Mouse (Mus musculus) right cerebral cortex, postnatal 14 days (tissue): ENCODE data around the gene Lztr1.
"Not testable (repeated sequence)": the region's sequence is repeated elsewhere in the genome, so short reads cannot be mapped to it uniquely, and the experiment has no call there.

Source experiments
- DNase-seq: peaks from one replicate; pipeline ENCODE4 v3.0.0; 2022

Lztr1 gene

DNA sequence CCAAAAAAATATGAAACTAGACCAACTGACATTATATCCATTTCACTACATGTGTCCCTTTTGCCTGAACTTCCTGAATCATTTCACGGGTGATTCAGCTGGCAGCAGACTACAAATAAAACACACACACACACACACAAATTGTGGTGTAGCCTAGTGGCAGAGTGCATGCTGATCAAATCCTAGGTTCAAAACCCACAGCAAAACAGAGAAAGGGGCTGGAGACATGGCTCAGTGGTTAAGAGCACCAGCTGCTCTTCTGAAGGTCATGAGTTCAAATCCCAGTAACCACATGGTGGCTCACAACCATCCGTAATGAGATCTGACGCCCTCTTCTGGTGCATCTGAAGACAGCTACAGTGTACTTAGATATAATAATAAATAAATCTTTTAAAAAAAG is 457 bp upstream of the Lztr1 start:
- DNase-seq, result not testable (repeated sequence)

DNA sequence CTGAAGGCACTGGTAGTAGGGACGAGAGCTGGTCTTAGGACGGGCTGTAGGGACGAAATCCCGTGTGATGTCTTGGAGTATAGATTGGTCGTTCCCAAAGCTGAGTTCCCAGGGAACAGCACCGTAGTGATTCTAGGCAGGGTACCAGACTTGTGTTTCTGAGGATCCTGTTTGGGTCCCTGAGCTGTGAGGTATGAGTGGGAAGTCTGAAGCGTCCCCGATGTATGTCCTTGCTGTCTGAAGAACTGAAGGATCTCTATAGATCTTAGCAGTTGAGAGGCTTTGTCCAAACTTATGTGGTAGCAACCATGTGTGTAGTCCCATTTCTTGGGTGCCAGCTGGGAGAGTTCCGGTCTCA is 731 bp downstream of the Lztr1 start:
- no peak for DNase-seq

DNA sequence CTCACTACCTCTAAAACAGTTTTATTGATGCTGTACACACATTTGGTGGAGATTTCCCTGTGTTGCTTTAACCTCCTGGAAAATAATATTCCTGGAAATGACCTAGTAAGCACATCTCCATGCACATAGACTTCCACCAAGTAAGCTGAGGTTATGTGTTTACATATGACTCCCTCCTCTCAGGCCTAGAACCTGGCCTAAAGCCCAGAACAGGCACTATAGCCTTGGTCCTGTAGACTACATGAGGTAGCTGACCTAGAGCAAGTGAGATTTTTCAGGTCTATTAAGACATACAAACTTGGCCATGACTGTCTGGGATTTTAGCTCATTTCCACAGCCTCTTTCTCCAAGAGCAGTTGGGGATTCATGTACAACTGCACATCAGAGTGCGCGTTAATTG is 1.7 kb downstream of the Lztr1 start:
- no peak for DNase-seq

DNA sequence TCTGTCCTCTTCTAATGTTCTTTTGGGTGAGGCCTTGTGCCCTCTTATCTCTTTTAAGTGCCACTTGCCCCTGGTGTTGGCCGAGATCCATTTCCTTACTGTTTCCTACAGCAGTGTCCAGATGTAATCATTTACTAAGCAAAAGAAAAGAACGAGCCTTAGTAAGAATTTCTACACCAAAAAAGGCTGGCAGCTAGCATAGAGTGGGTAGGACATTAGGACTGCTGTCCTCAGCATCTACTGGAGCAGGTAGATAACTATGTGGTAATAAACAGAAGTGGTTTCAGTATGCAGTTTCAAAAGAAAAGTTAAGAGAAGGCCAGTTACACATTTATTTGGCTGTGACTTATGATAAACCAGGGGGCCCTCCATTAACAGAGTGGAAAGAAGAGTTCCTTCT is 2.2 kb downstream of the Lztr1 start:
- no peak for DNase-seq

DNA sequence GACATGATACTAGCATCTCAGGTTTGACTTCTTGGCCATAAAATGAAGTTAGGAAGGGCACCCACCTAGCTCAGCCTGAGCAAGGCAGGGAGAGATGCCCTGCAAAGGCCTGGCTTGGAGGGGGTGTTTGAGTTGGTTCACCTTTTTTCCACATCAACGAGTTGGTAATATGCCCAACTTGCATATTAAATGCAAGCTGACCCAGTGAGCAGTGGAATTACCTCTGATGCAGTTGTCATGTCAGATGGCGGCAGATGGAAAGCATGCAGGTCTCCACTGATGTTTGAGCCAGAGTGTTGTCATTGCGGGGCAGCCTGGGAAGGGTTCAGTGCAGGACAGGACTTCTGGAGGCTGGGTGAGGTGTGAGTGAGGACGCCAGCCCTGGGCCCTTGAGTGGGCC is 2.9 kb downstream of the Lztr1 start:
- no peak for DNase-seq

DNA sequence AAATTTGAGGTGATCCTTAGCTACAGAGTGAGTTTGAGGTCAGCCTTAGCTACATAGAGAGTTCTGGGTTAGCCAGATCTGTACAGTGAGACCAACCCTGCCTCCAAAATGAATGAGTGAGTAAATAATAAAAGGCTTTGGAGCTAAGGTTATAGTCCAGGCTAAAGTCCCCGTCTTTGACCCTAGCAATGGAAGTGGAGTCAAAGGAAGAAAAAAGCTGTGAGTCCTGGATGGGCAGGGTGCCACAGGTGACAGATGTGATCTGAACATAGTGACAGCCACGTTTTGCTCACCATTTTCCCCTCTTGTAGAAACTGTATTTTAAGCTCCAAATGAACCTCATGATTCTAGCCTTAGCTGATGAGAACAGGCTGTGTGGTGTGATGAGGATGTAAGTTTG is 10.4 kb downstream of the Lztr1 start:
- DNase-seq, result no peak

DNA sequence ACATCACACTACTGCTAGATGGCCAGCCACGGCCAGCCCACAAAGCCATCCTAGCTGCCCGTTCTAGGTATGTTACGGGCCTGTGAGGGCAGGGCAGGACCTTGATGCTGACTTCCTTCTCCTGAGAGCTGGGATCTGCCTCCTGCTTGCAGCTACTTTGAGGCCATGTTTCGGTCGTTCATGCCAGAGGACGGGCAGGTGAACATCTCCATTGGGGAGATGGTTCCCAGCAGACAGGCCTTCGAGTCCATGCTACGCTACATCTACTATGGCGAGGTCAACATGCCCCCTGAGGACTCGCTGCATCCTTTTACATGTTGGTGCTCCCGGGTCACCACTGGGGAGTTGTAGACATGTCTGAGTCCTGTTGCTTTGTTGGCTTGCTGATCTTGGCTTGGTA is 15.7 kb downstream of the Lztr1 start:
- DNase-seq, result no peak

DNA sequence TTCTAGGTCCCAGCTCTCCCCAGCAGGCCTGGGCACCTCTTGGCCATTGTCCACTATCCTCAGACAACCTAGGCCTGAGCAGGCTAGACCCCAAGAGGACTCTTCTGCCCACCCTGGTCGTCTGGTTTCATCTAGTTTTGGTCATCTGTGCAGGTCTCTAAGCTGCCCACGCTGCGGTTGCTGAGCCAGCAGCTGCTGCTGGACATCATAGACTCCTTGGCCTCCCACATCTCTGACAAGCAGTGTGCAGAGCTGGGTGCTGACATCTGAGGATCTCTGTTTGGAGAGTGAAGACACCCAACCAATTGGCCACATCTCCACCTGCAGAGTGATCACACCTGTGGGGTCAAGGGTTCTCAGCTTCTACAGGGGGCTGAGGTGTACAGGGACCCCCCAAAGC is 17.0 kb downstream of the Lztr1 start:
- DNase-seq, result no peak

DNA sequence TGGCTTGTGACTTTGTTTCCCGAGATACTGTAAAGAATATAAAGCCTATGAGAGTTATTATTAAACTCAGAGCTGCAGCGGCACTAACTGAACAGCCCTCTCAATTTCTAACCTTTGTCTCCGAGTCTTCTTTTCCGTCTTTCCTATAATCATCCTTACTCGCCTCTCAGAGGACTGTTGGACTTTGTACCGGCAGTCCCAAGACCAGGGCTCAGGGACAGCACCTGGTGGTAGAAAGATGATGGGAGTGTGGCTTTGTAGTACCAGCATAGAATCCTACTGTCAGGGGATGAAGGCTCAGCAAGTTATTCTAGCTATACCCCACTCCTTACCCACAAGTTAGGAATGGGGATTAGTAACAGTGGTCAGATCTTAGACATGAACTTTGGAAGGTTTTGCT is 17.7 kb downstream of the Lztr1 start:
- DNase-seq, result no peak

DNA sequence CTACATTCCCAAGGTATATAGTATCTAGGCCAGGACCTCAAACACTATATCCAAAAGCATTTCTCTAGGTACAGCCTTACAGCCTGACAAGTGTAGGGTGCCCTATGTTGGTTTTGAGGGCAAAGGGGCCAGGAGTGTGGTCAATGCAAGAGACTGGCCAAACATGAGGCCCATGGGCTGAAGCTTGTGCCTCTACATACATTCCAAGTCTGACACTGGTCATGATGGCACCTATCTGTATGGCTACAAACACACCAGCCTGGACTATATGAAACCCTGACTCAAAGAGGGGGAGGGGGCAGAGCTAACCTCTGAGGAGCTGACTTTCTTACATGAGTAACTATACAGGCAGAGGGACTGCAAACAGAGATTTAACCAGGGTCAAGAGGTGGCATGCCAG is 19.1 kb downstream of the Lztr1 start:
- no peak for DNase-seq

DNA sequence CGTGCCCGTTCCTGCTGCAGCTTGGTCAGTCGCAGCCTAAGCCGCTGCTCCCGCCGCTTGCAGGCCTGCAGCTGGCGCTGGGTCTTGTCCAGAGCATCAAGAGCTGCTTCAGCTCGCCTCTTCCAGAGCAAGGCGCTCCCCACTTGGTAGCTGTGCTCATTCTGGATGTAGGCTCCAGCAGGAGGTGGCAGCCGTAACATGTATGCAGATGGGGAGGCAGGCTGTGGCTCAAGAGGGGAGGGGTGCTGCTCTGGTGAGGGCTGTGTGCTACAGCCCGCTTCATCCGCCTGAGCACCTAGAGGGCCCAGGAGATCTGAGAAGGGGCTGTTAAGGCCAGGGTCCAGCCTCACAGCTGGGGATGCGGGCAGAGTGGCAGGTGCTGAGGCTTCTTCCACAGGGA is 19.8 kb downstream of the Lztr1 start:
- no peak for DNase-seq

DNA sequence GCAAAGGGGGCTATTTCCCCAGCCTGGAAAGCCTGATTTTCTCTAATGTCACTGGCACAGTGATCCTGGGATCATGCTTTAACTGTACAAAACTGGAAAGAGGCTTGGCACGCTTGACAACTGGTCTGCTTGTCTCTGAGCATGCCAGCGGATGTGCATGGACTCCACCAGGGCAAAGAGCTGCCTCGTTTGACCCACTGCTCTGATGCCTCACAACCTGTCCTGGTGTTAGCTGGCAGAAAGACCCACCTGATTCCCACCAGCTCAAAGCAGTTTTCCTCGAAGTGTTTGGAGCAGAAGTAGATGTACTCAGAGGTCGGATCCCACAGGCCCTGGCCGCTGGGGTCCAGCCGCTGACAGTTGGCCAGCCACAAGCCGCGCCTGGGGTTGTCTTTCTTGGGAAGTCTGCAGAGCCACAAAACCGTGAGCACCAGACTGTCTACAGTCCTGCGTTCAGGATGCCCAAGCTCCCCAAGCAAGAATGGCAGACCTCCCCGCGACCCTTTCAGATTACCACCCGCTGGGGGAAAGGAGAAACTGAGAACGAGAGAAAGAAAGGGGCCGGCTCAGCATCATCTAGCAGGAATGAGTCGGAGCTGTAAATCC is 21.6 kb downstream of the Lztr1 start:
- no peak for DNase-seq

DNA sequence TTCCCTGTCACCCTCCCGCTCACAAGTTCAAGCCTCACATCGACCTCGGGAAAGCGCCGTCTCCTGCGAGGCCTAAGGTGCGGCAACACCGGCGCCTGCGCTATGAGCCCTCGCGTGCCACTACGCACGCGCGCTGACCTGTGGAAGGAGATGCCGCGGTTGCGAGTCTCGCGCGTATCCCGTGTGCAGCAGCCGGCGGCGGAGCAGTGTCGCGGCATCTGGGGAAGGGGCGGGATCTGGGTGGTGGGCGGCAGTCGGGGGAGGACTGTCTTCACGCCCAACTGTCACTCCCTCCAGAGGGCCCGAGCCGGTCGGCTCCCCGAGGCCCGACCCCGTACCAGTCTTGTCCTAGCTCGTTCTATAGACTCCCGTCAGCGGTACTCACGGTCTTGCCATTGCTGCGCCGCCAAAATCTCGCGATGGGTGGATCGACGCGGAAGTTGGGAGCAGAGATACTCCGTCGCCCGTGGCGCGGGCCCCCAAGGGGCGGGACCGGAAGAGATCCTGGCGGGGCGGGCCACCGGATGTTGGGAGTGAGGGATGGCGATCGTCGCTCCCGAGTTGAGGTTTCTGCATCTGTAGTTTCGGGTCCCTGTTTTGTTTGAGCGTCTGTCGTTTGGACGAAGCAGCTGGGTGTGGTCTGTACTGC is 22.3 kb downstream of the Lztr1 start, which contains the start of gene Thap7:
Thap7 (minus strand) TSS at position 497 of the 649 bp plus-strand sequence.
- DNase-seq, result peak; percentile 96

DNA sequence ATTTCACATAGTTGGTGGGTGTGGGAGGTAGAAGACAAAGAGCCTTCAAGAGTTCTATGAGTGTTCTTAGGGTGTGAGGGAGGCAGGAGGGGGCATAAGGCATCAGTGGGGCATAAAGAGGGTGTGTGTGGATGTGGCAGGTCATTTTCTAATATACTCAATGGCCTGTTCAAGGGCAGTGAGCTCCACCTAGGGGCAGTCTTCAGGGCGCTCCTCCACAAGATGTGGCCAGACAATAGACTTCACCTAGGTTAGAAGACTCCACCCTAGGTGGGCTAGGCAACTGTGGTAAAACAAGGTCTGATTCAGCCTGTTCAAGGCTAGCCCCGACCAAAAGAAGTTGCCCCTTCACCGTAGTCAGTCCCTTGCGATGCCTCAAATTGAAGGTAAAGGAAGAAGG is 23.8 kb downstream of the Lztr1 start:
- no peak for DNase-seq

DNA sequence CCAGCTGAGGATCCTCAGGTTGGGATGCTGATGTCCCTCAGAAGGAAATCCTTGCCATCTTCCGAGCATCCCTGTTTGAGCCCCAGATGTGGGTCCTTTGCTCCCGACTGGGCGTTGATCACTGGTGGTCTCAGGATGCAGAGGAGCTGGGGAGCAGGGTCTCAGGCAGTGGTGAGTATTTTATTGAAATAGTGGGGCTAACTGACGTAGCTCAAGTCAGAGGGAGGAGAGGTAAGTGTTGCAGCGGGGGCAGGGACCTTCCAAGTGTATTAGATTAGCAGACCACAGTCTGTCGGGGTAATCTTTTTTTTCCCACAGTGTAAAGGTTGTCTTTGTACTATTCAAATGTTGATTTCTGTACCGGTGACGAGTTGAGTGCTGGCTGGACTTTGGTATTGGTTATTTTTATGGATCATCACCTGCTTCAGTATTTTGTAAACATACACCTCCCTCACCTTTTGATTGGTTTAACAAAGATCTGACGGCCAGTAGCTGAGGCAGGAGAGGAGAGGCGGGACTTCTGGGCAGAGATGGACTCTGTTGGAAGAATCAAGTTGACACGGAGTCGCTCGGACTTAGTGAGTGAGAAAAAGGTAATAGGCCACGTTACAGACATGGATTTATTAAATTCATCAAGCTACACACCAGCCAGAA is 24.3 kb downstream of the Lztr1 start:
- no peak for DNase-seq

DNA sequence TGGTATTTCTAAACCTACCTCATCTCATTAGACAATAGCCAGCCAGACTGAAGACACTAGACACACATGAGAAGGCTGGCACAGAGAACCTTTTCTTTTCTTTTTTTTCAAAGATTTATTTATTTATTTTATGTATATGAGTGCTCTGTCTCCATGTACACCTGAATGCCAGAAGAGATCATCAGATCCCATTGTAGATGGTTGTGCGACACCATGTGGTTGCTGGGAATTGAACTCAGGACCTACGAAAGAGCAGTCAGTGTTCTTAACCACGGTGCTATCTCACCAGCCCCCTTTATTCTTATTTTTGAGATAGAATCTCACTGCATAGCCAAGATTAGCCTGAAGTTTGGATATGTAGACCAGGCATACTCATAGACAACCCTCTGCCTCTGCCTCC is 28.1 kb downstream of the Lztr1 start:
- no peak for DNase-seq

DNA sequence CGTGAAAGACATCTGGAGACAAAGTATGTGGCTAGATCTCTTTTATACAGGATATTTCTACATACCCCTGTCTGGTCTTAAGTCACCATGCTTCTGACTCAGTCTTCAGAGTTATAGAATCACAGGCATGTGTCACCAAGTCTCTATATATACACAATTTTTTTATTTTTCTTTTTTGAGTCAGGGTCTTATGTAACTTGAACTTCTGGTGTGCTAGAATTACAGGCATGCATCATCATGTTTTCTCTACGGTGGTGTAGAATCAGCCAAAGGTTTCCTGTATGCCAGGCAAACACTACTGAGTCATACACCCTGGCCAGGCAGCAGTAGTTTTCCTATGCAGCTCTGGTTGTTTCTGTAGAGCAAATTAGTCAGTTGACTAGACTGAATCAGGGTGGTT is 34.1 kb downstream of the Lztr1 start:
- DNase-seq, result no peak

DNA sequence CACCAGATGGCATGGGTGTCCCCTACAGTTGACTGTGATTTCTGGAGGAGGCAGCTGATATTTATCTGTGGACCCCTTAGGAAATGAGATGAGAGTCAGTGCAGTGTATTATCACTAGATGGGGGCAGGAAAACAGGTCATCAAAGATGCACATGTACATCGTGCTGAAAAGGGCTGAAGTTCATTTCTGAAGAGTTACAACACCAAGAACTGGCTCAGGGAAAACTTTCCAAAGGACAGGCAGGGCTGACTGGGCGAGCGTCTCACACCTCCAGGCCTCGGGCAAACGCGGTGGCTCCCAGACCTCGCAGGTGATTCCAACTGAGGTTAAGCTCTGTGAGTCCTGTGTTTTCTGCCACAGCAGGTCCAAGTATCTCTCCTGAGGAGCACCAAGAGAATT is 44.3 kb downstream of the Lztr1 start:
- no peak for DNase-seq

DNA sequence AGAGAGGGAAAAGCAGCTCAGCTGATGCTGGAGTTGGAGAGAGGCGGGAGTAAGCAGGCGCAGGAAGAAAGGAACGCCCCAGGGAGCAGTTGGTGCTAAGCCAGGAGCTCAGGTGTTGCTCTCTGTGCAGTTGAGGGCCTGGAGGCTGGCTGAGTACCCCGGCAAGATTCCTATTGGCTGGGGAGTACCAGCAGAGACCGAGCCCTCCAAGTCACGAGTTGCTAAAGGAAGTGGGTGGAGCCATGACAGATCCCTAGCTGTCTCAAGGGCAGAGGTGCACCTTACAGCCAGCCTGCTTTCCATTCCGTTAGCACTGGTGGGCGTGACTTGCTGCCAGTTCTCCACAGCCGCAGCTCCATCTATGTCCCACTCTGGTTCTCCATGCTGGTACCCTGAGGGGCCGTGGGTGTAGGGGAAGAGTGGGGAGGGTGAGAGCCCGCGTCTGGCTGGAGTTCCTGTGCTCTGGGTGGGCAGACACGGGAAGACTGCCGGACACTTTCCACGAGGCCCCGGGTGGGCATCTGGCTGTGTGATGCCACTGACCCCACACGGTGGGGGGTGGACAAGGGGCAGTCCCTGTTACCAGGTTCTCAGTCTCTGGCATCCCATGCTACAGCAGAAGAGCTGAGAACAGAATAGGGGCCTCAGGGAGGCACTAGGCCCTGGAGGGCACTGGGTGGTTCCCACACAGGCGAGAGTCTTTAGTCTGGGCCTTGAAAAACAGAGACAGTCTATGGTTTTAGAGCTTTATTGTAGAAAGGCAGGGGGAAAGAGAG is 45.6 kb downstream of the Lztr1 start:
- DNase-seq, result no peak

DNA sequence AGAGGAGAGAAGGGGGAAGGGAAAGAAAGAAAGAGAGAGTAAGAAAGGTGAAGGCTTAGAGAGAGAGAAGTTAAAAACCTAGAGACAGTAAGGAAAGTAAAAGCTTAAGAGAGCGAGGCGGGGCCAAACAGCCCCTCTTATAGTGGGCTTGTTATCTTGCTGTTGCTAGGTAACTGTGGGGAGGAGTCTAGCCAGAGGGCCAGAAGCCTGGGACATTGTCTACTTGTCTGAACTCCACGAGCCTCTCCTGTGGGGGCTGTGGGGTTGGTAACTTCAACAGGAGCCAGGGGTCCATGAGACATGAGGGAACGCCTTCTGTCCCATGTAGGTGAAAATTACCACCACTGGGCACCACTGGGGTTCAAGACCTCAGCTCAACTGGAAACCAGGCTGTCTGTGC is 46.2 kb downstream of the Lztr1 start:
- not testable (repeated sequence) for DNase-seq

DNA sequence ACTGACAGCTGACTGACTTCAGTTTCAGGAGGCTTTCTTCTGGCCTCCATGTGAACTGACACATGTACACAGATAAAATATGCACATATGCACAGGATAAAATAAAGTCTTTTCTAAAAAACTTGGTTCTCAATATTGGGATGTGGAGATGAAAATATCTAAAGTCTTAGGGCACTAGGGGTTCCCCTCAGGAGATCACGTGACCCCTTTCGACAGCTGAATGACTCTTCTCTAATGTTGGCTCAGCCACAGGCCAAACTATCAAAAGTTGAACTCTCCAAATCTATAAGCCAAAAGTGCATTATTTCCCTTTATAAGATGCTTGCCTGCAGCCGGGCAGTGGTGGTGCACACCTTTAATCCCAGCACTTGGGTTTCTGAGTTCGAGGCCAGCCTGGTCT is 47.7 kb downstream of the Lztr1 start:
- no peak for DNase-seq

DNA sequence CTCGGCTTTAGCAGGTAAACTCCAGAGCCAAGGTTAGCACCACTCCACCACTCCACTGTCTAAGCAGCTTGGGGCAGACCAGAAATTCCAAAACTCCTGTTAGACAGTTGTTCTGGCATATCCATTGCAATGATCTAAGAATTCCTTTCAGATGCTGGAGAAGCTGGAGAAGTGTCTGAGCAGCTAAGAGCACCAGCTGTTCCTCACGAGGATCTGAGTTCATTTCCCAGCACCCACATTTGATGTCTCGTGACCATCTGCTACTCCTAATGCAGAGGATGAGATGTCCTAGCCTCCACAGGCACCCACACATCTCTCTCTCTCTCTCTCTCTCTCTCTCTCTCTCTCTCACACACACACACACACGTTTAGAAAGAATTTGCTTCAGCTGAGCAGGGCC is 48.4 kb downstream of the Lztr1 start:
- DNase-seq, result no peak

DNA sequence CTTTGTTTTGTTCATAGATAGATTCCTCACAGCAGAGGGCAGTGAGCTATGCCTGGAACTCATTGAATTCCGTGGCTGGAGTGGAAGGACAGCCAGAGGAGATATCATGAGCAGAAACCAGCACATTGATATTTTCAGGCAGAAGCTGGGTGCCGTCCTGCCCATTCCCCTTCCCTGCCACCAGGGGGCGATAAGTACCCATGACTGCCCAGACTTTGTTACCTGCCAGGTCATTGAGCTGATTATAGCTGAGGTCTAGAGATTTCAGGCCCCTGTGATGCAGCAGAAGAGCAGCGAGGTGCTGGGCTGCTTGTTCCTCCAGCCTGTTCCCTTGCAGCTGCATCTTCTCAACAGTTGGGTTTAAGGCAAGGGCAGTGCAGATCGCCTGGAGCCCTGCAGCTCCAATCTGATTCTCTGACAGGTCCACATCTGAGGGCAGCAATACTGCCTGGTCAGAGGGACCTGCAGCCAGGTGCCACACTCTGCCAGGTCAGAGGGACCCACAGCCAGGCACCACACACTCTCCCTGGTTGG is 49.5 kb downstream of the Lztr1 start:
- DNase-seq, result peak; percentile 51

DNA sequence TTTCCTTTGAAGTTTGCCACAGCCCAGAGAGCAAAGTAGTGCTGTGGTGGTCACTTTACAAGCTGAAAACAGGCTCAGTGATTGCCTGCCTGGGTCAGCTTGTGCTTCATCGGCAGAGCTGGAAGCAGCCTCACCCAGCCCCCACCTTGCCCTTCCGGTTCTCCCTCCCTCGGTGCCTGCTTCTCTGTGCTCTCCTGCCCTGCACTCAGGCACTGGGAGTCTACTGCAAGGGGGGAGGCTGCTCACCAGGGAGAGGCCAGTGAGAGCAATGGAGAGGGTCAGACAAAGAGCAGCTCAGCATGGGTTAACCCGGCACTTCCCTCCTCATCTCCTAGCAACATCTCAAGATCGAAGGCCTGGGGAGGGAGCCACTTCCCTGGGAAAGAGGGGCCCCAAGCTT is 50.3 kb downstream of the Lztr1 start:
- no peak for DNase-seq
